Mouse (Mus musculus): ENCODE results near the gene Riok2. TPM values are rescaled to one million over a fixed set of nuclear protein-coding genes. Genes with fewer than 3 reads are reported as not detected.

Riok2 gene
- 27.9 TPM for total RNA-seq (2023)

DNA sequence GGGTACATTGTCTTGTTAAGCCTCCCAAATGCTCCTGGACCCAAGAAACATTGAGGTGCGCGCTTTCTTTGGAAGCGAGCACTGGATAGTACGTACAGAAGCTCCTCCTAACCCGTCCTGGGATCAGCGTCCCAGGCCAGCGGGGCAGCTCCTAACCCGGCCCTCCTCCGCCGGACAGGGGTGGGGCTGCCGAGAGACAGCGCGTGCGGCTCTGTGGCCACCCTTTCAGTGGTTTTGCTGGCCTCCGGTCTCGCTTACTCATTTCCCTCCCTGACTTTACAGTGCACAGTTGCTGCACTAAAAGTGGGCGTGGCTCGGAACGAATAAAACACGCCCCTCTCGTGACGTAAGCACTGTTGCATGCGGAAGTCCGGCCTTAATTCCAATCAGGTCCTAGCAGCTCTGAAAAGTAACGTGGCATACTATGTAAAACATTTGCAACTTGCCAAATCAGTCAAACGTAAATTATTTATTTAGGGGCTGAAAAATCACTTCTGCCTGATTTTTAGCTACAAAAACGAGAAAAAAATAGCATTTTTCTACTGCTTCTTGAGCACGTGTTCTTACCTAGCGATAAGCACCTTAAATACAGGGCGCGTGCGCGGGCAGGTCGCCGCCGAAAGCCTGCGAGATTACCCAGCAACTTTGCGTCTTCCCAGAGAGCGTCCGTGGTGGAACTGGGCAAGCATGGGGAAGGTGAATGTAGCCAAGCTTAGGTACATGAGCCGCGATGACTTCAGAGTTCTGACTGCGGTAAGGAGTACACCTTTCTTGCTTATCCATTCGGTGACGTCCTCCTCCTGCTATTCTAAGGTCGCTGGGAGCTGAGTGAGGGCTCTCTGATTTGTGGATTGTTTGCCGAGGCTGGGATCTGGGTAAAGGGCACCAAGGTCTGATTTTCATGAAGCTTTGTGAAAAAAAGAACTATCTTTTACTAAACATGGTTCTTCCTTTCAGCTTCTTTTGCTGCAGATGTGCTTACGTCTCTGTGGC, at the start of gene Riok2:
Gene Riok2, plus strand, starts transcription at position 392 of the 993 bp plus-strand sequence.

GRCm38 (mm10) chr17:17402222-17403004, 28.3 kb downstream of the Riok2 start, which contains the start of gene Lix1:
Gene Lix1 (plus strand): TSS chr17:17402672.

Other genes starting within 250 kb of the Riok2 start
- not detected for gene Lix1, start 28.4 kb downstream of the Riok2 start, total RNA-seq (2023)

Measured in CD4-positive naive resting alpha-beta T cell, adult 76 days (primary cell).